Mouse (Mus musculus) activated CD4-positive, CD25-positive, alpha-beta regulatory T cell (primary cell): ENCODE results near the gene Hnrnpl. TPM values are rescaled to one million over a fixed set of nuclear protein-coding genes. Genes with fewer than 3 reads are reported as not detected.

Source experiments
- polyA plus RNA-seq, 2 experiments: library from polyadenylated mRNA; unstranded; fragments of 100-300 nt; shearing (Covaris generic); gene quantifications; one replicate each; pipeline ENCODE4 v1.2.1; 2017

Gene Hnrnpl
- polyA plus RNA-seq = 100 to 1,000 TPM; 305 to 311 TPM

DNA sequence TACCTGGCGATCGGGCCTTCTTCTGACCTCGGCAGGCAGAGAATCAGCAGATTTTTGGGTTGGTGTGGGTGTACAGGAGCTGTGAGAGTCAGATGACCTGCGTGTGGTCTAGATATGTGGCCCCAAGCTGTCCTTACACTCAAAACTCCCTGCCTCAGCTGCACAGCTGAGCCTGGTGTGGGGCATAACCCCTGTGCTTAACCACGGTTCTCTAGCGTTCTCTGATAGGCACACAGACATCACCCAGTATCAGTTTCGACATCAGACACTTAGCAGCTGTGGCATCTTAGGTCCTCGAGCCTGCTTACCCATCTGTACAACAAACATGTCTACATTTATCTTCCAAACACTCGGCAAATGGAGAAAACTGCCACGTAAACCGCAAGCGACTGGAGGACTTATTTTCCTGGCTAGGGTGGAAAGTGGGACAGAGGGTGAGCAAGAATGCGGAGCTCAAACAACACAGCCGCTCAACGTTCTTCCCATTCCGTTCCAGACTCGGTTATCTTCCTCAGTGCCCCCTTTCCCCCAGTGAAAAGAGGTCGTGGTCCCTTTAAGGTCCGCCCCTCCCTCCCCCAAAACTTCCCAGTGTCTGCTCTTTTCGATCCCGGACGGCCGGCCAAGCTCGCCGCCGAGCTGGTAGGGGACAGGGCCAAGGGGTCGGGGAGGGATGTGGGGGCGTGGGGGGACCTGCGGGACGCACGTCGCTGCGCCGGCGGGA, at the start of gene Hnrnpl:
Gene Hnrnpl (plus strand): TSS at position 321 of the 721 bp plus-strand sequence.

GRCm38 (mm10) chr7:28766173-28766879, 42.0 kb upstream of the Hnrnpl start, which contains the start of gene Sirt2:
TSS of gene Sirt2 (plus strand) at chr7:28766735.

GRCm38 (mm10) chr7:28767462-28767965, 40.8 kb upstream of the Hnrnpl start, which contains the start of gene Nfkbib:
TSS of gene Nfkbib (minus strand) at chr7:28767512.

DNA sequence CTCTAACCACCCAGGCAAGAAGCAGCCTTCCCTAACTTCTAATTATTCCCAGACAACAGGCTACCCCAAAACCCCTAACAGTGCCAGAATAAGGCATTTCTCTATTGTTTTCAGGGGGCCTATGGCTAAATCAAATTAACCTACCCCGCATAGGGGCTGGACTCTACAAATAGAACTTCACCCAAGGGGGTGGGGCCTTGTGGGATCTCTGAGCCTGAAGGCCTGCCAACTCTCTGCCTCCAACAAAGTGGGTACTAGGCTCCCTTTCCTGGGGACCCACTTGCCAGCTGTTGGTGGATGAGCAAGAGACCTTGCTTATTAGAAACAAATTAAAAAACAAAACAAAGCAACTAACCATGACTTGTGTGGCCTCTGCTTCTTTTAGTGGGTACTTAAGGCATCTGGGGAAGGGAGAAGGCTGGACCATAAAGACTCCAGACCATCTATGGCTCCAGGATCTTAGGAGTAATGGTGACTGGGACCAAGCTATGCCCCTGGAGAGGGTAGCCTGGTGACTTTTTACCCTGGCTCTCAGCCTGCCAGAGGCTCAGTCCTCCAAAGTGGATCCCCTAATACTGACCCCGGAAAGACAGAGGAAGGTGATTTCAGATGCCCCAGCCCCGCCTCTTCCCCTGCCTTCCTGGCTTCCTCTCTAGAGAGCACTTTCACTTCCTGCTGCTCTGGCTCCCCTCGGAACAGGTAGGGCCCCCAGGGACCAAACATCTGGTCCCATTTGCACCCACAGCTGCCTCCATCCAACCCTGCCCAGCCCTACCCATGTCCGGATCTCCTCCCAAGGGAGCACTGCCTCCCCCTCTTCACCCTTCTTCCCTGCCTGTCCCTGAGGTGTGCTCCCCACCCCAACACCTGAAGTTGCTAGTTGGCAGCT, 19.8 kb upstream of the Hnrnpl start, which contains the start of gene Rinl:
Gene Rinl (plus strand): TSS at position 663 of the 889 bp plus-strand sequence.

DNA sequence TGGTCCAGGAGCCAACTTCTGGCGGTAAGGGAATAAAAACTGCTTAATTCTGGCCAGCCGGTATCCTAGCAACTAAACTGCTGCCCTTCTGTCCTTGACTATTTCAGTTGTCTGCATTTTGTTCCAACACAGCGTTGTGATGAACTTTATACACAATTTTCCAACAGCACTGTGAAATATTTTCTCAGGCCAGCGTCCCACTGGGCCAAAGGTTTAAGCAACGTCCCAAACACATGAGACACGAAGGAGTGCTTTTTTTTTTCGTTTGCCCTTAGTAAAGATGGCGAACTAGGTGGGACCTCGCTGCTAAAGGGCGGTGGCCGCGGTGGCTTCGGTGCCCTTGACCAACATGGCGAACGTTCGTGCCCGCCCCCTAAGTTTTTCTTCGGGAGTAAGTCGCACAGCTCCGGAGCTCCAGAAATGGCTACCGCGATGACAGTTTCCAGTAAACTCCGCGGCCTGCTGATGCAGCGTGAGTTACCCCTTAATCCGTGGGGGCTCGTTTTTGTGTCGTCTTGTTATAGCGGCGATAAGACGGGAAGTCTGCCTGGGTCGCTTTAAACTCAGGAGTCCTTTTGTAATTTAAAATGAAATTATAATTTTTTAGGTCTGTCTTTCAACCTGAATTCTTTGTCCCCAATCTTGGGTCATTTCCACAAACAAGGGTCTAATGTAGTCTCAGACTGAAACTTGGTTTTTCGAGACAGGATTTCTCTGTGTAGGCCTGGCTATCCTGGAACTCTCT, 16.8 kb downstream of the Hnrnpl start, which contains the start of gene Ech1:
Gene Ech1 (plus strand): TSS at position 277 of the 745 bp plus-strand sequence.

GRCm38 (mm10) chr7:28833723-28834347, 25.5 kb downstream of the Hnrnpl start, which contains the start of gene Lgals4:
TSS of gene Lgals4 (plus strand) at chr7:28833854.

GRCm38 (mm10) chr7:28863540-28863939, 55.2 kb downstream of the Hnrnpl start, which contains the start of gene Lgals7:
TSS of gene Lgals7 (plus strand) at chr7:28863853.

Other genes starting within 250 kb of the Hnrnpl start
- 10 to 100 TPM; 25.4 to 29.9 TPM for gene Samd4b, start 210.4 kb upstream of the Hnrnpl start, polyA plus RNA-seq
- gene Pak4, start 210.4 kb upstream of the Hnrnpl start, polyA plus RNA-seq = 1 to 10 TPM; 6.8 to 7.7 TPM
- gene Acp7, start 177.2 kb upstream of the Hnrnpl start, polyA plus RNA-seq = not detected
- 1 to 10 TPM; 4.2 to 6.6 TPM for gene Fbxo27, start 115.7 kb upstream of the Hnrnpl start, polyA plus RNA-seq
- 10 to 100 TPM in 1 of 2 experiments, 1 to 10 TPM in 1; 9.6 to 16.2 TPM for gene Fbxo17, start 91.7 kb upstream of the Hnrnpl start, polyA plus RNA-seq
- 10 to 100 TPM; 94.8 to 97.2 TPM for gene Mrps12, start 66.7 kb upstream of the Hnrnpl start, polyA plus RNA-seq
- gene Sars2, start 66.5 kb upstream of the Hnrnpl start, polyA plus RNA-seq = 10 to 100 TPM; 19.8 to 23.6 TPM
- gene Ccer2, start 52.4 kb upstream of the Hnrnpl start, polyA plus RNA-seq = not detected
- 100 to 1,000 TPM in 1 of 2 experiments, 10 to 100 TPM in 1; 74.7 to 117 TPM for gene Sirt2, start 41.8 kb upstream of the Hnrnpl start, polyA plus RNA-seq
- 100 to 1,000 TPM; 102 to 109 TPM for gene Nfkbib, start 41.0 kb upstream of the Hnrnpl start, polyA plus RNA-seq
- gene Rinl, start 19.6 kb upstream of the Hnrnpl start, polyA plus RNA-seq = 100 to 1,000 TPM; 220 to 310 TPM
- 100 to 1,000 TPM; 187 to 201 TPM for gene Ech1, start 16.7 kb downstream of the Hnrnpl start, polyA plus RNA-seq
- gene Lgals4, start 25.3 kb downstream of the Hnrnpl start, polyA plus RNA-seq = 10 to 100 TPM; 16.8 to 29.9 TPM
- 10 to 100 TPM in 1 of 2 experiments, 1 to 10 TPM in 1; 3.2 to 11.6 TPM for gene Lgals7, start 55.3 kb downstream of the Hnrnpl start, polyA plus RNA-seq
- gene Capn12, start 72.9 kb downstream of the Hnrnpl start, polyA plus RNA-seq = under 1 TPM in 1 of 2 experiments, not detected in 1; 0.65 TPM
- gene Actn4, start 153.8 kb downstream of the Hnrnpl start, polyA plus RNA-seq = 100 to 1,000 TPM; 157 to 274 TPM
- 100 to 1,000 TPM; 357 to 451 TPM for gene Eif3k, start 173.3 kb downstream of the Hnrnpl start, polyA plus RNA-seq
- gene Map4k1, start 173.5 kb downstream of the Hnrnpl start, polyA plus RNA-seq = 100 to 1,000 TPM; 152 to 176 TPM